Mouse (Mus musculus): ENCODE measurements at regions not wholly inside any gene's neighbourhood (a gene's known extent, or its start where the extent isn't known, plus 50 kb on each side); places are given as distances from the start of the nearest gene placed in this dataset.

- Histone ChIP-seq H3K4me2 (no peak overlapping the region), H3K36me3 (no peaks in the 10 kb centered on the region), H3K27me3 (peaks cover 33% of the 10 kb centered on the region), H3K27ac (no peak overlapping the region), H3K9me3 (replicated peaks) (no peaks in the 10 kb centered on the region), H3K9ac (no peak overlapping the region; the same call in 1 of the 2 replicates), H3K4me1 (replicated peaks) (peaks cover 4% of the 10 kb centered on the region), H3K4me3 (replicated peaks) (no peak overlapping the region)
- 30% methylated on average over 2 of the region's 2 CpGs for WGBS (ENCODE audit: insufficient replicate concordance)
- DNase-seq (no peak), ATAC-seq (ENCODE audit: low read depth) (no peak)
Observed at GRCm38 (mm10) chr7:135798441-135798840, 82.3 kb upstream of the Mki67 start.

- Histone ChIP-seq H3K27ac (no peak overlapping the region), H3K4me1 (replicated peaks) (peaks cover 13% of the 10 kb centered on the region), H3K9ac (no peak overlapping the region), H3K9me3 (replicated peaks) (no peaks in the 10 kb centered on the region), H3K4me3 (replicated peaks) (no peak overlapping the region), H3K4me2 (no peak overlapping the region), H3K36me3 (no peaks in the 10 kb centered on the region), H3K27me3 (peaks cover 7% of the 10 kb centered on the region; the same call in 1 of the 2 replicates)
- WGBS (ENCODE audit: insufficient replicate concordance), result 77% methylated on average over 15 of the region's 15 CpGs
- no peak for DNase-seq
- ATAC-seq (ENCODE audit: low read depth), result no peak
Observed at GRCm38 (mm10) chr7:135802598-135803121, 86.5 kb upstream of the Mki67 start.

GRCm38 (mm10) chr7:135804730-135805129 lies 88.6 kb upstream of the Mki67 start:
- H3K4me3 ChIP-seq (replicated peaks), result no peak overlapping the region
- no peak overlapping the region for H3K4me2 ChIP-seq
- DNase-seq (no peak), ATAC-seq (ENCODE audit: low read depth) (no peak)
- no peak overlapping the region for H3K27ac ChIP-seq
- 0 out of 2 replicates have a peak overlapping the region, but pooled peaks have one; percentile 10 for H3K9ac ChIP-seq
- H3K4me1 ChIP-seq (replicated peaks), result peaks cover 31% of the 10 kb centered on the region
- no peaks in the 10 kb centered on the region for H3K36me3 ChIP-seq
- 23% methylated on average over 7 of the region's 7 CpGs for WGBS (ENCODE audit: insufficient replicate concordance)
- H3K9me3 ChIP-seq (replicated peaks), result no peaks in the 10 kb centered on the region
- H3K27me3 ChIP-seq, result peaks cover 7% of the 10 kb centered on the region; the same call in 1 of the 2 replicates

- no peaks in the 10 kb centered on the region for H3K9me3 ChIP-seq (replicated peaks)
- H3K36me3 ChIP-seq, result no peaks in the 10 kb centered on the region
- H3K4me3 ChIP-seq (replicated peaks), result no peak overlapping the region
- peaks cover 7% of the 10 kb centered on the region; the same call in 1 of the 2 replicates for H3K27me3 ChIP-seq
- no peak overlapping the region for H3K27ac ChIP-seq
- DNase-seq (no peak), ATAC-seq (ENCODE audit: low read depth) (no peak)
- no peak overlapping the region for H3K4me2 ChIP-seq
- peaks cover 45% of the 10 kb centered on the region for H3K4me1 ChIP-seq (replicated peaks)
- WGBS (ENCODE audit: insufficient replicate concordance), result 62% methylated on average over 8 of the region's 8 CpGs
- H3K9ac ChIP-seq, result no peak overlapping the region
Observed at GRCm38 (mm10) chr7:135806139-135806538, 90.0 kb upstream of the Mki67 start.

GRCm38 (mm10) chr7:135806673-135807072 lies 90.5 kb upstream of the Mki67 start:
- DNase-seq (no peak), ATAC-seq (ENCODE audit: low read depth) (no peak)
- Histone ChIP-seq H3K27me3 (peaks cover 2% of the 10 kb centered on the region; the same call in 1 of the 2 replicates), H3K36me3 (no peaks in the 10 kb centered on the region), H3K27ac (no peak overlapping the region), H3K4me1 (replicated peaks) (peaks cover 49% of the 10 kb centered on the region), H3K9ac (no peak overlapping the region), H3K4me2 (no peak overlapping the region), H3K4me3 (replicated peaks) (no peak overlapping the region), H3K9me3 (replicated peaks) (no peaks in the 10 kb centered on the region)
- WGBS (ENCODE audit: insufficient replicate concordance), result 78% methylated on average over 7 of the region's 7 CpGs

GRCm38 (mm10) chr7:135809167-135809566 lies 93.0 kb upstream of the Mki67 start:
- Histone ChIP-seq H3K9ac (peak overlapping the region; percentile 68), H3K9me3 (replicated peaks) (no peaks in the 10 kb centered on the region), H3K27me3 (no peaks in the 10 kb centered on the region), H3K36me3 (no peaks in the 10 kb centered on the region), H3K4me2 (peak overlapping the region; percentile 61), H3K4me3 (replicated peaks) (no peak overlapping the region), H3K27ac (peak overlapping the region; percentile 84), H3K4me1 (replicated peaks) (peaks cover 71% of the 10 kb centered on the region)
- no peak for ATAC-seq (ENCODE audit: low read depth)
- no peak for DNase-seq
- WGBS (ENCODE audit: insufficient replicate concordance), result 24% methylated on average over 10 of the region's 10 CpGs

- H3K4me3 ChIP-seq (replicated peaks), result peak overlapping the region; percentile 27
- H3K9me3 ChIP-seq (replicated peaks), result no peaks in the 10 kb centered on the region
- WGBS (ENCODE audit: insufficient replicate concordance), result 18% methylated on average over 12 of the region's 12 CpGs
- H3K36me3 ChIP-seq, result no peaks in the 10 kb centered on the region
- H3K9ac ChIP-seq, result peak overlapping the region; percentile 68
- H3K27me3 ChIP-seq, result no peaks in the 10 kb centered on the region
- peak overlapping the region; percentile 61 for H3K4me2 ChIP-seq
- DNase-seq (no peak), ATAC-seq (ENCODE audit: low read depth) (peak; percentile 43)
- H3K4me1 ChIP-seq (replicated peaks), result peaks cover 73% of the 10 kb centered on the region
- H3K27ac ChIP-seq, result peak overlapping the region; percentile 84
Observed at GRCm38 (mm10) chr7:135809751-135810379, 93.7 kb upstream of the Mki67 start.

- Histone ChIP-seq H3K4me1 (replicated peaks) (peaks cover 79% of the 10 kb centered on the region), H3K27ac (peak overlapping the region; percentile 84)
Observed at GRCm38 (mm10) chr7:135810971-135811370, 94.8 kb upstream of the Mki67 start.

GRCm38 (mm10) chr7:135813616-135814015 lies 97.5 kb upstream of the Mki67 start:
- peak overlapping the region; percentile 65 for H3K4me2 ChIP-seq
- WGBS (ENCODE audit: insufficient replicate concordance), result 47% methylated on average over 3 of the region's 3 CpGs
- no peak overlapping the region for H3K4me3 ChIP-seq (replicated peaks)
- H3K9ac ChIP-seq, result peak overlapping the region; percentile 70
- no peaks in the 10 kb centered on the region for H3K9me3 ChIP-seq (replicated peaks)
- DNase-seq (peak; percentile 56), ATAC-seq (ENCODE audit: low read depth) (peak; percentile 67)
- H3K27me3 ChIP-seq, result no peaks in the 10 kb centered on the region
- peaks cover 95% of the 10 kb centered on the region for H3K4me1 ChIP-seq (replicated peaks)
- H3K36me3 ChIP-seq, result no peaks in the 10 kb centered on the region
- peak overlapping the region; percentile 97 for H3K27ac ChIP-seq

More at GRCm38 (mm10) chr7:135810971-135811370, 94.8 kb upstream of the Mki67 start:
- ATAC-seq (ENCODE audit: low read depth), result no peak
- Histone ChIP-seq H3K9ac (no peak overlapping the region), H3K36me3 (no peaks in the 10 kb centered on the region), H3K4me3 (replicated peaks) (no peak overlapping the region), H3K9me3 (replicated peaks) (no peaks in the 10 kb centered on the region), H3K4me2 (no peak overlapping the region), H3K27me3 (no peaks in the 10 kb centered on the region)
- no peak for DNase-seq
- 91% methylated on average over 9 of the region's 9 CpGs for WGBS (ENCODE audit: insufficient replicate concordance)

- H3K4me2 ChIP-seq, result peak overlapping the region; percentile 65
- H3K27me3 ChIP-seq, result no peaks in the 10 kb centered on the region
- H3K27ac ChIP-seq, result peak overlapping the region; percentile 97
- H3K9ac ChIP-seq, result peak overlapping the region; percentile 77
- peak overlapping the region; percentile 31 for H3K4me3 ChIP-seq (replicated peaks)
- ATAC-seq (ENCODE audit: low read depth), result peak; percentile 85
- no peaks in the 10 kb centered on the region for H3K36me3 ChIP-seq
- 30% methylated on average over 3 of the region's 3 CpGs for WGBS (ENCODE audit: insufficient replicate concordance)
- no peaks in the 10 kb centered on the region for H3K9me3 ChIP-seq (replicated peaks)
- H3K4me1 ChIP-seq (replicated peaks), result peaks cover 76% of the 10 kb centered on the region
- peak; percentile 72 for DNase-seq
Observed at GRCm38 (mm10) chr7:135816191-135816590, 100.0 kb upstream of the Mki67 start.

GRCm38 (mm10) chr7:135817868-135818267 lies 101.7 kb upstream of the Mki67 start:
- no peaks in the 10 kb centered on the region for H3K36me3 ChIP-seq
- peak; percentile 37 for DNase-seq
- peak overlapping the region; percentile 77 for H3K9ac ChIP-seq
- no peaks in the 10 kb centered on the region for H3K27me3 ChIP-seq
- H3K4me2 ChIP-seq, result peak overlapping the region; percentile 65
- peak overlapping the region; percentile 97 for H3K27ac ChIP-seq
- ATAC-seq (ENCODE audit: low read depth), result peak; percentile 76
- 0 out of 2 replicates have a peak, but pooled peaks cover 3% of the 10 kb centered on the region for H3K9me3 ChIP-seq (replicated peaks)
- peaks cover 64% of the 10 kb centered on the region for H3K4me1 ChIP-seq (replicated peaks)
- 34% methylated on average over 3 of the region's 3 CpGs for WGBS (ENCODE audit: insufficient replicate concordance)
- H3K4me3 ChIP-seq (replicated peaks), result 0 out of 2 replicates have a peak overlapping the region, but pooled peaks have one; percentile 11
